Mouse (Mus musculus): Measurements from ENCODE around the gene Elfn2.

- TF ChIP-seq POLR2A (IDR thresholded peaks at IDR 0.05; ENCODE audit: low read depth, low read length) = no peak
- no peak for TF ChIP-seq CTCF (IDR thresholded peaks at IDR 0.05; ENCODE audit: borderline replicate concordance, insufficient read depth, low read length)
These were observed 27.9 kb downstream of the Elfn2 start for GRCm38 (mm10) chr15:78690716-78691115.

Data from embryonic fibroblast, embryonic 13.5 days (primary cell).